Mouse (Mus musculus): Measurements from ENCODE around the gene Mfsd13b.

DNA sequence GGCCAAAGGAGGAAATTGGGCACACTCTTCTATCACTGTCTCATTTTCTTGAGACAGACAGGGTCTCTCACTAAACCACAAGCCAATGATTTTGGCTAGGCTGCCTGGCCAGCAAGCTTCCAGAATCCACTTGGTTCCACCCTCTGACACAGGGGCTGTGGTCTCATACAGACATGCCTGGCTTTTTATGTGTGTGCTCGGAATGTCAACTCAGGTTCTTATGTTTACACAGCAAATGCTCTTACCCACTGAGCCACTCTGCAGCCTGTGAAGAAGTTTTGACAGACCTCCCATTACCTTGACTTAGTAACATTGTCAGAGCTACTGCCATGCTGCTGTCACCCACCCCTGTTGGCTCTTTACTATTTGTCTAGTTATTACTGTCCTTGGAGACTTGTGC is 59.7 kb downstream of the Mfsd13b start:
- TF ChIP-seq GATA1 (IDR thresholded peaks at IDR 0.05; ENCODE audit: borderline replicate concordance, low read length) = no peak
- TF ChIP-seq FLI1 (IDR thresholded peaks at IDR 0.05; ENCODE audit: low read length) = no peak
